Mouse (Mus musculus) forebrain, postnatal 0 days (tissue): Measurements from ENCODE around the gene Sorcs2. TPM values are rescaled to one million over a fixed set of nuclear protein-coding genes. Genes with fewer than 3 reads are reported as not detected.

Source experiments
- ATAC-seq: fragments of 200-750 bp; cut with Nextera tagmentation; 2 replicates; pipeline ENCODE4 v1.8.0; 2017; ENCODE audit warnings: mild to moderate bottlenecking, moderate library complexity
- DNase-seq: peaks from one replicate; pipeline ENCODE4 v3.0.0-alpha.2; 2015
- H3K27ac ChIP-seq: fragments of 300-500 bp; sonication (generic); 2 replicates; pipeline ENCODE4 v1.5.1; 2014; ENCODE audit warnings: low read depth, mild to moderate bottlenecking, antibody characterized with exemption, low read length, moderate library complexity, mixed read lengths
- H3K27me3 ChIP-seq: fragments of 300-500 bp; sonication (generic); 2 replicates; pipeline ENCODE4 v1.6.1; 2014; ENCODE audit warnings: mild to moderate bottlenecking, low read length, mixed read lengths; ENCODE audit not compliant: insufficient read depth
- H3K36me3 ChIP-seq: fragments of 300-500 bp; sonication (generic); 2 replicates; pipeline ENCODE4 v1.6.1; 2014; ENCODE audit warnings: mild to moderate bottlenecking, moderate library complexity; ENCODE audit not compliant: insufficient read depth
- H3K4me1 ChIP-seq: fragments of 300-500 bp; sonication (generic); 2 replicates; pipeline ENCODE4 v1.6.1; 2014; ENCODE audit warnings: antibody characterized with exemption; ENCODE audit not compliant: insufficient read depth
- H3K4me2 ChIP-seq: fragments of 300-500 bp; sonication (generic); 2 replicates; pipeline ENCODE4 v1.6.1; 2014; ENCODE audit warnings: low read depth, mild to moderate bottlenecking, moderate library complexity
- H3K4me3 ChIP-seq: fragments of 300-500 bp; sonication (generic); 2 replicates; pipeline ENCODE4 v1.5.1; 2014; ENCODE audit warnings: low read depth, low read length, mixed read lengths
- H3K9ac ChIP-seq: fragments of 300-500 bp; sonication (generic); 2 replicates; pipeline ENCODE4 v1.6.1; 2014; ENCODE audit warnings: mild to moderate bottlenecking
- H3K9me3 ChIP-seq: fragments of 300-500 bp; sonication (generic); 2 replicates; pipeline ENCODE4 v1.6.1; 2016; ENCODE audit warnings: low read length
- CTCF ChIP-seq: sonication (generic); IDR thresholded peaks from 2 replicates; pipeline ENCODE4 v1.5.1; 2016; ENCODE audit warnings: antibody characterized with exemption, control low read depth, low read depth
- WGBS: fragments of 180-500 bp; shearing (Covaris S2); extraction: QIAGEN DNeasy Blood & Tissue Kit; methylation state at CpG from one replicate; pipeline ENCODE4 v1.1.7; 2014; 5-methylcytosine and 5-hydroxymethylcytosine counted together
- polyA plus RNA-seq: library from polyadenylated mRNA; unstranded; fragments of >200 nt; fragmentation: Nextera tagmentation; extraction: Ambion mirVana; gene quantifications from 2 replicates; pipeline ENCODE4 v1.2.1, GENCODE M21; 2015
- total RNA-seq: library from RNA; depleted of rRNA; stranded (reverse); fragments of >200 nt; gene quantifications from 2 replicates; pipeline ENCODE4 v1.2.3, GENCODE M21; 2014

Sorcs2 gene
- total and polyA plus RNA-seq, 2 experiments from 2014 or later, result 10.0 to 29.8 TPM

GRCm38 (mm10) chr5:36377456-36378369 lies 20.2 kb downstream of the Sorcs2 start:
- H3K27ac ChIP-seq, result no peak overlapping the region
- H3K27me3 ChIP-seq, result no peaks in the 10 kb centered on the region
- ATAC-seq (no peak), DNase-seq (no peak)
- no peak overlapping the region for H3K4me2 ChIP-seq
- no peak overlapping the region for H3K4me3 ChIP-seq
- H3K9me3 ChIP-seq, result no peaks in the 10 kb centered on the region
- no peaks in the 10 kb centered on the region for H3K36me3 ChIP-seq
- no peak for TF ChIP-seq CTCF
- H3K4me1 ChIP-seq, result no peaks in the 10 kb centered on the region
- no peak overlapping the region for H3K9ac ChIP-seq
- 89% methylated on average over 8 of the region's 8 CpGs for WGBS

GRCm38 (mm10) chr5:36375886-36376285 lies 22.1 kb downstream of the Sorcs2 start:
- Histone ChIP-seq H3K4me1 (no peaks in the 10 kb centered on the region; the same call in 1 of the 2 replicates), H3K9ac (no peak overlapping the region), H3K4me3 (no peak overlapping the region), H3K27ac (no peak overlapping the region), H3K27me3 (no peaks in the 10 kb centered on the region), H3K9me3 (no peaks in the 10 kb centered on the region), H3K36me3 (no peaks in the 10 kb centered on the region), H3K4me2 (no peak overlapping the region)
- no peak for TF ChIP-seq CTCF
- WGBS, result 51% methylated on average over 8 of the region's 8 CpGs
- ATAC-seq (no peak), DNase-seq (no peak)

GRCm38 (mm10) chr5:36374221-36375050 lies 23.5 kb downstream of the Sorcs2 start:
- no peaks in the 10 kb centered on the region for H3K36me3 ChIP-seq
- ATAC-seq, result no peak
- TF ChIP-seq CTCF, result no peak
- no peak for DNase-seq
- no peak overlapping the region for H3K4me3 ChIP-seq
- 54% methylated on average over 19 of the region's 19 CpGs for WGBS
- H3K9ac ChIP-seq, result no peak overlapping the region
- no peaks in the 10 kb centered on the region for H3K9me3 ChIP-seq
- no peak overlapping the region for H3K27ac ChIP-seq
- H3K4me2 ChIP-seq, result no peak overlapping the region
- H3K27me3 ChIP-seq, result no peaks in the 10 kb centered on the region
- H3K4me1 ChIP-seq, result no peaks in the 10 kb centered on the region; the same call in 1 of the 2 replicates

- Histone ChIP-seq H3K27me3 (no peaks in the 10 kb centered on the region), H3K4me3 (no peak overlapping the region), H3K9ac (no peak overlapping the region), H3K27ac (no peak overlapping the region), H3K9me3 (no peaks in the 10 kb centered on the region), H3K4me2 (no peak overlapping the region), H3K36me3 (no peaks in the 10 kb centered on the region), H3K4me1 (no peaks in the 10 kb centered on the region; the same call in 1 of the 2 replicates)
- 55% methylated on average over 11 of the region's 11 CpGs for WGBS
- DNase-seq (no peak), ATAC-seq (no peak)
- no peak for TF ChIP-seq CTCF
Observed at GRCm38 (mm10) chr5:36373246-36373891, 24.6 kb downstream of the Sorcs2 start.

- Histone ChIP-seq H3K27me3 (no peaks in the 10 kb centered on the region), H3K4me2 (no peak overlapping the region), H3K9me3 (no peaks in the 10 kb centered on the region), H3K36me3 (no peaks in the 10 kb centered on the region), H3K27ac (no peak overlapping the region), H3K4me3 (no peak overlapping the region), H3K9ac (no peak overlapping the region), H3K4me1 (no peaks in the 10 kb centered on the region; the same call in 1 of the 2 replicates)
- no peak for ATAC-seq
- DNase-seq, result no peak
- no peak for TF ChIP-seq CTCF
- 69% methylated on average over 5 of the region's 5 CpGs for WGBS
Observed at GRCm38 (mm10) chr5:36371731-36372130, 26.2 kb downstream of the Sorcs2 start.

GRCm38 (mm10) chr5:36369261-36369684 lies 28.7 kb downstream of the Sorcs2 start:
- no peaks in the 10 kb centered on the region for H3K9me3 ChIP-seq
- 38% methylated on average over 1 of the region's 1 CpGs for whole genome bisulfite sequencing
- H3K36me3 ChIP-seq, result no peaks in the 10 kb centered on the region
- no peak overlapping the region for H3K27ac ChIP-seq
- no peaks in the 10 kb centered on the region; the same call in 1 of the 2 replicates for H3K4me1 ChIP-seq
- H3K4me3 ChIP-seq, result no peak overlapping the region
- no peak for TF ChIP-seq CTCF
- H3K27me3 ChIP-seq, result no peaks in the 10 kb centered on the region
- DNase-seq (no peak), ATAC-seq (peak; percentile 39)
- H3K9ac ChIP-seq, result no peak overlapping the region
- no peak overlapping the region for H3K4me2 ChIP-seq
